Mouse (Mus musculus): ENCODE data around the gene Hapln1.
A peak's percentile ranks its signal among the peaks of the same experiment; 100 is the strongest.

Hapln1 gene

DNA sequence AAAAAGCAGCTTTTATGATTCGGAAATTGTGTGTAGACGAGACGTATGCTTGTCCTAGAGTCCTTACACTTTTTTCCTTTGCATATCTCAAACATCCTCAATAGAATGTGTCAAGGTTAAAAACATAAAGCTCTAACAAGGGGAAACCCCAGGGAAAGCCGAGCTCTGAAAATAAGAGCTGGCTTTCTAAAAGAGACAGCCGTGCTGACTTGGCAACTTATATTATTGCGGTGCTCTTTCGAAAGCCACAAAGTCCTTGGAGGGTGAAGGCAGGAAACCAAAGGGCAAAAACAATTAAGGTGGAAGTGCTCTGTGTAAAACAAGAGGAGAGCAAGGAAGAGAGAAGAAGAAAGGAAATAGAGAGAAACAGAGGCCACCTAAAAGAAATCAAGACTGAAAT, 60.9 kb downstream of the Hapln1 start:
- no peak for DNase-seq

DNA sequence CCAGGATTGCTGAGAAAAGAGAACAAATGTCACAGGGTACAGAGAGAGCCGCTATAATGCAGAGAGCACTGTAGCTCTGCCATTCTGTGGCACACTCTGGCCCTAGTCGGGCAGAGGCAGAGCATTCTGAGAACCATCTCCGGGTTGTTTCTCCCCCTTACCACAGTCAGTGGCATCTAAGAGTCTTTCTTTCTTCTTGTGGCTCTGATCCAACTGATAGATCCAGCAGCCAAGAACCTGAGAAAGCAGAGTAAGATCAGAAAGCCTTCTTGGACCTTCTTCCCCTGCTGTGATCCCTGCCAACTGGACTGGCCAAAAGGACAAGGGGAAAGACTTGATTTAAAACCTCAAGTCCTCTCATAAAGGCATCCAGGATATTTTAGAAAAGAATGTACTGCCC, 63.7 kb downstream of the Hapln1 start:
- DNase-seq: no peak

DNA sequence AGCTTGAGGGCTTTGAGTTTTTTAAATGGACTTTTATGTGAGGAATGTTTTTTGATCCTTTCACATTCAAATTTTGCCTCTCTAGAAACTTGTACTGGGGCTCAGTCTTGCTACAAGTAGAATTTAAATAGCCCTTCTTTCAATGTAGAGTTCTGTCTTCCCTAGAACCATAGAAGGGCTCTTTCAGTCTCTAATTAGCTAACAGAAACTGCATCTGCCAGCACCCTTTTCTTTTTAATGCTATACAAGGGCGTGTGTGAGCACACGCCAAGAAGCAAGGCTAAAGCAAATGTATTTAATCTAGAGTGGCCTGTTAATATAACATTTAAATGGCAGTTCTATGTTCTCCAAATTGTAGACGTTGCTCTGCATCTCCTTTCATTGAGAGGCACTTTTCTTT, 67.8 kb downstream of the Hapln1 start:
- no peak for DNase-seq

DNA sequence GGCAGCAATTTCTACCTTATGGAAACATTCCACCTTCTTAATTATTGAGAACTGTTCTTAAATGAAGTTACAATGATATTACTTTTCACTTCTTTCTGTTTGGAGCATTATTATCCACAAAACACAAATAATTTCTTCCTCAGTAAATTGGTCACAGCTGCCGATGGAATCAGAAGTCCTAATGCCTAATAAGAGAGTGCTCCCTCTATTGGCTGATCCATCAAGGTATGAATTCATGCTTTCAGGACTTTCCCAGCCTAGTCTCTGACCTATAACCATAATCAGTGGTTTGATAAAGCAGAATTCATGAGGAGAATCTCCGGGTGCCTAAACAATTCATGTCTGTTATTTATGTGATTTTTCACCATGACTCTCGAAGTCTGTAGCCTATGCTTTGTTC, 79.5 kb downstream of the Hapln1 start:
- peak; percentile 5 for DNase-seq

DNA sequence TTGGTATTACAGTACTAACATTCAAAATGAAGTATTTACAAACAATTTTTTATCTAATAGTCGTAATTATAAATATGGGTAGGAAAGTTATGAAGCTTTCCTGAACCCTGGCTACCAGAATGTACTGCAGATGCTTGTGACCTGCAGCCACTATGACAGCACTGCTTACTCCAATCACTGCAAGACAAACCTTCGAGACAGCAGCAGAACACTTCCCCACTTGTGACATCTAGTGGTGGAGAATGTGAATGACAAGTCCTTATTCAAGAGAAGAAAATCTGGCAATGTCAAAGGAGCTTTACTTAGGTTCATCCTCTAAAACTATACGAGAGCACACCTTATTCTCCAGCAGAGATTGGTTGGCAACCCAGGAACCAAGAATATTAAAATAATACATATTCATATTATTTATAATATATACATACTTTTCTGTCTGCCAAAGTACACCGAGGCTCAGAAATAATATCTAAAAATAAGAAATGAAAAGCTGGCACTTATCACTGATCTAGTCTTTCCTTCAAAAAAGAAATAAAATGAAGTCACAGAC, 94.6 kb downstream of the Hapln1 start:
- peak; percentile 71 for DNase-seq

DNA sequence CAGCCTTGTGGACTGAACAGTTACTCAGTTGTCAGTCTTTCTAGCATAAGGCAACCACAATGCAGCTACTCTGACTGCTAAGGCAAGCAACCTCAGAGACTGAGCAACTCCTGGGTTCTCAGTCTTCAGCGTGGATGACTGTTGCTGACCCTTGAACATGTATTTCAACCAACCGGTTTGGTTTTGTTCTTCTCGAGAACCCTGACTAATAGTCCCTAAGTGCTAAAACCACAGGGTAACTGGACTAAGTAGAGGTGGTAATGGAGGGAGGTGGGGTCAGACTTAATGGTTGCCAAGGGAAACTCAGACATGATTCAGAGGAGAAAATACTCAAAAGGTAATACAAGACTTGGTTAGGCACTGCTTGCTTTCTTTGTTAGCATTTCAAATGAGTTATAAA, 97.4 kb downstream of the Hapln1 start:
- DNase-seq: no peak

DNA sequence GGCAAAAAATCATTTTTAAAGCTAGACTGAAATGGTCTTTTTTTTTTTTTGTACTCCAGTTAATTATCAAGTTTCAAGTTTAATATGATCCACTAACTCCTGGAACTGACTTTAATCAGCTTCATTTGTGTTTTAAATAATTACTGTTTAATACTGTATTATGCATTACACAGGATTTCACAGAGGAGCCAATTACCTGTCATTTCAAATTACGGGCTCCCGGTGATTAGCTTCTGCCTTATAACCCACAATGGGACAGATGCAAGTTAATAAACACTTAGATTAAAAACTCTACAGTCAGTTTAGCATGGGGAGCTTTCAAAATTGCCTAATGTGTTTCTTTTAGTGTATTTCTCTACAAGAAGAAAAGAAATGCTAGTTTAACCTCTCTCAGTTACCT, 106.0 kb downstream of the Hapln1 start:
- DNase-seq: no peak

DNA sequence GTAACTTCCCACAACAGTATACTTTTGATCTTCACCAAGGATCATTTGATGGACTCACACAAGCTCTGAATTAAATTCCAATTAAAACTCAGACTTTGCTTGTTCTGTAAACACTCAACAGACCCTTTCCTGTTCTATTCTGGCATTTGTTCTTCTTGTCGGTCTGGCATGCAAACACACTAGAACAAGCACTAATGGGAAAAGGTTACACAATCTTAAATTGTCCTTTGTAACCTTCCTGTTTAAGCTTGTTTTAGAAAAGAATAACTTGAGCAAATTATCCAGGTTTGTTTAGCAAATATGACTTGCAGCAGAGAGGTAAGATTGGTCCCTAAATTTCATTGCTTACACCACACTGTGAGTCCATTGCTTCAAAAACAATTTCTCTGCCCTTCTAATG, 113.2 kb downstream of the Hapln1 start:
- no peak for DNase-seq

DNA sequence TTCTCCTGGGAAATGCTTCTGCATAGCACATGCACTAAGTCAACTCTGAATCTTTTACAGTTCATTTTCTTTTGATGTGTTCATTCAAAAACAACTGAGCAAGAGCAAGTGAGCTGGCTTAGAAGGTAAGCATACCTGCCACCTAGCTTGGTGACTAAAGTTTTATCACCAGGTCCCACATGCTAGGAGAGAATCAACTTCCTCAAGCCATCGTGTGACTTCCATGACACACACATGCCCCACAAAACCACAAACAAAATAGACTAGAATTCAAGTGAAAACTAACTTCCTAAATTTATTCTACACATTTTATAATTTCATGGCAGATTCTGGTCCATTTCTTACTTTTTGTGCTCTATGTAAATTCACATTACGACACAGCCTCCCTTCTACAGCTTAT, 113.7 kb downstream of the Hapln1 start:
- no peak for DNase-seq

DNA sequence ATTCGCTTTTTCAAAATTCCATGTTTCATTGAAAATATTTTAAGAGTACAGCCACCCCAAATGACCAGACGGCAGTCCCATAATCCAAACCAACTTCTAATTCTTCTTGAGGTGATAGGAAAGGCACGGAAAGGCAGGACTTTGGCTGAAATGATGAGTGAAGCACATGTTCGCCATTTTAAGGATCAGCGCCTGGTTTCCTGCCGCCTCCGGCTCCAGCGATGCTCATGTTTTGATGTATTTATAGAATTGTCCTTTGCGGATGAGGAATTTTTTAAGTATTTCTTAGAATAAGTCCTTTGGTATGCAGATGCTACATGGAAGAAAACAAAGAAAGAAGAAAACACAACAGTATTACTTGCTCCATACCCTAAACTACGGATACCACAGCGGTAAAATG, 117.5 kb downstream of the Hapln1 start:
- no peak for DNase-seq

Measured in embryo, embryonic 11 days (tissue).